Mouse (Mus musculus): ENCODE results near the gene Fermt1.

DNA sequence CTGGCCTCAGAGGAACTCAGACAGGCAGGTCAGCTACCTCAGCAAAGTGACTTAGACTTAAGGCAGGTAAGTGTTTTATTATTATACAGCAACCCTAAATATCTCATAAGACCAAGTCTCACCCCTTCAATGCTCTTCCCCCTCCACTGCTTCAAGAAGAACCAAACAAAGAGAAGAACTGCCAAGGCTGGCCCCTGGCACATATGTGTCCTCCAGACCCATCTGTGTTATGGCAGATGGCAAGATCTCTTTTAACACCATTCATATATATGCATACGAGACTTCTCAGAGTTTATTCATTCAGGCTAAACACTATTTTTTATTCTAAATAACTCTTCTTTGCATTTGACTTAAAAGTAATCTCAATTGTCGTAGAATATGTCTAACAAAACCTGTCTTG, 18.4 kb downstream of the Fermt1 start:
- TF ChIP-seq ZNF384 (IDR thresholded peaks at IDR 0.05; ENCODE audit: low read depth, low read length) (no peak), CHD2 (IDR thresholded peaks at IDR 0.05; ENCODE audit: low read depth, low read length) (no peak)

Data from ES-E14 (cell line).